Mouse (Mus musculus) megakaryocyte, embryonic 14.5 days (primary cell): ENCODE results near the gene Mrgpra2b.
"Not testable (repeated sequence)": the region's sequence is repeated elsewhere in the genome, so short reads cannot be mapped to it uniquely, and the experiment has no call there.

Experiments used
- FLI1 ChIP-seq: IDR thresholded peaks from 2 replicates; pipeline ENCODE4 v1.6.1; 2012; ENCODE audit warnings: low read length, inconsistent platforms, mixed read lengths
- GATA1 ChIP-seq: IDR thresholded peaks from 3 replicates; pipeline ENCODE4 v1.6.1; 2012; ENCODE audit warnings: mixed read lengths, low read length, inconsistent platforms, borderline replicate concordance

GRCm38 (mm10) chr7:47436463-47436862, 92.2 kb downstream of the Mrgpra2b start:
- not testable (repeated sequence) for TF ChIP-seq GATA1, FLI1
